Mouse (Mus musculus) T-cell, adult 66 days (primary cell): ENCODE data around the gene Slc9a9. TPM values are rescaled to one million over a fixed set of nuclear protein-coding genes. Genes with fewer than 3 reads are reported as not detected.

Source experiments
- total RNA-seq, 2 experiments: library from RNA; stranded (reverse); gene quantifications; 3 replicates in 1 of 2; 4 replicates in 1 of 2; pipeline ENCODE4 v1.2.4; 2023

Slc9a9 gene
- total RNA-seq = 10 to 100 TPM; 71.6 to 87.9 TPM

DNA sequence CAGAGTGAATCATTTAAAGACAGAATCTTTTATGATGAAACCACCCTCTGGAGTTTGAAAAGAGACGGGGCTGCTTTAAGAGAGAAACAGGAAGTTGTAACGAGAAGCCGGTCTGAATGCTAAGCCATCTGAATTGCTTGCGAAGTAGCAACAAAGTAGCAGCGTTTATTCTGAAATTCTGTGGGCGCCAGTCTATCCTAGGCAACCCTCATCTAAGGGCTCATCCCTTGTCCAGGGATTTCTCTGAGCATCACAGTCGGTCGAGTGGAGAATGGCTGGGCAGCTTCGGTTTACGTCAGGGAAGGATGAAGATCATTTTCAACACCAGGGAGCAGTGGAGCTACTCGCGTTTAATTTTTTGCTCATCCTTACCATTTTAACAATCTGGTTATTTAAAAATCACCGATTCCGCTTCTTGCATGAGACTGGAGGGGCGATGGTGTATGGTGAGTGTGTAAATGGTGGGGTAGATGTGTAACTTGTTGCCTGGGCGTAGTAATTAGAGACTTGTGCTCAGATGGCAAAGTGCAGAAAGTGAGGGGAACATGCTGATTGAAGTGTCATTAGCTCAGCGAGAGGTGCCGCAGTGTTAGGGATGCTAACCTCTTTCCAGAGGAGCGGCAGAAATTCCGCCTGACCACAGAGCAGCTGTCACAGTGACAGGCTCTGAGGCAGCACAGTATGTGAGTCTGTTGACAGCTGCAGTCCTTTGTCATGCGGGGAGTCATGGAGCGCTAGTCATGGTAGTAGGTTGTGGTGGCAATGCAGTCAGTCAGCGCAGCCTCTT is at the start of gene Slc9a9:
TSS of gene Slc9a9 (plus strand) at position 119 of the 787 bp plus-strand sequence.

Other genes with a start within 250 kb of the Slc9a9 start
- 10 to 100 TPM; 15.2 to 15.6 TPM for gene 1190002N15Rik, start 131.8 kb upstream of the Slc9a9 start, total RNA-seq